ENCODE assay signal across 9 mouse cellular contexts in genomic region chr8:84737608-84738007, GRCm38 (mm10). TPM values are rescaled to one million over a fixed set of nuclear protein-coding genes. Genes with fewer than 3 reads are reported as not detected.
DNase-seq lines count a peak whose midpoint lies in the region; ATAC-seq and TF ChIP-seq lines count a peak whose summit lies in the region.
"Had no signal": no experiment of that assay in that cellular context is flagged by ENCODE, and none has a peak within 500 bp of the region (broad histone marks: within the 10 kb centered on the region; RNA-seq: fewer than 3 reads in every experiment).

No protein-coding gene starts in this region.

- TF ChIP-seq RAD21 in MEL (IDR thresholded peaks at IDR 0.05; ENCODE audit: low read depth, low read length), result peak; percentile 29

- peaks cover 0 to 1% of the 10 kb centered on the region in 2 experiments; a peak in 2 of 4 replicates for H3K36me3 ChIP-seq in MEL (ENCODE audit: control insufficient read depth in 1 of 2, insufficient read depth in 2 of 2, low read length in 2 of 2)
- H3K36me3 ChIP-seq in forebrain, embryonic 13.5 days (ENCODE audit: poor library complexity, severe bottlenecking), result peaks cover 9% of the 10 kb centered on the region
- no peaks in the 10 kb centered on the region for H3K36me3 ChIP-seq in lung, postnatal 0 days (ENCODE audit: insufficient read depth, low read length)

- peak; percentile 32 for ATAC-seq in forebrain, embryonic 13.5 days
- ATAC-seq in lung, postnatal 0 days, result peak; percentile 70

- no peak overlapping the region for H3K9ac ChIP-seq in MEL (ENCODE audit: control insufficient read depth, low read depth, low read length, poor library complexity, severe bottlenecking)
- H3K9ac ChIP-seq in forebrain, embryonic 13.5 days, result peak overlapping the region; percentile 53
- H3K9ac ChIP-seq in lung, postnatal 0 days (replicated peaks; ENCODE audit: low read depth), result 0 out of 2 replicates have a peak overlapping the region, but pooled peaks have one; percentile 2

- peak; percentile 48 to 92 (median 82) for TF ChIP-seq CTCF in MEL (IDR thresholded peaks at IDR 0.05 in 2 of 3, conservative IDR thresholded peaks at IDR 0.05 in 1 of 3; ENCODE audit: control insufficient read depth in 1 of 3, insufficient read depth in 1 of 3, low read depth in 2 of 3, low read length in 3 of 3, poor library complexity in 1 of 3, severe bottlenecking in 1 of 3)
- TF ChIP-seq CTCF in lung, postnatal 0 days (IDR thresholded peaks at IDR 0.05), result peak; percentile 100

- no peak for TF ChIP-seq POLR2A in MEL (IDR thresholded peaks at IDR 0.05; ENCODE audit: control insufficient read depth in 1 of 2, insufficient read depth in 1 of 2, low read depth in 1 of 2, low read length in 2 of 2, poor library complexity in 1 of 2)

- peaks cover 0 to 2% of the 10 kb centered on the region in 2 experiments; a peak in 3 of 4 replicates for H3K4me1 ChIP-seq in MEL (ENCODE audit: control insufficient read depth in 1 of 2, insufficient read depth in 2 of 2, low read length in 2 of 2)
- peaks cover 100% of the 10 kb centered on the region for H3K4me1 ChIP-seq in forebrain, embryonic 13.5 days
- H3K4me1 ChIP-seq in lung, postnatal 0 days (ENCODE audit: insufficient read depth, low read depth, low read length), result peaks cover 37% of the 10 kb centered on the region

- DNase-seq in MEL (ENCODE audit: low read depth, low spot score), result peak; percentile 46
- DNase-seq in cerebellum, adult 11 months, result peak; percentile 83
- DNase-seq in heart, postnatal 14 days, result peak; percentile 81 to 88
- DNase-seq in kidney, postnatal 4 days, result peak; percentile 89 to 93
- DNase-seq in lung, postnatal 0 days (ENCODE audit: low spot score), result peak; percentile 90
- peak; percentile 90 for DNase-seq in retina, embryonic 14.5 days (ENCODE audit: low spot score)
- peak; percentile 81 to 82 for DNase-seq in thymus, postnatal 36 days

- H3K27me3 ChIP-seq in MEL (ENCODE audit: control insufficient read depth in 1 of 2, insufficient read depth in 2 of 2, low read length in 2 of 2), result no peaks in the 10 kb centered on the region
- peaks cover 45% of the 10 kb centered on the region for H3K27me3 ChIP-seq in forebrain, embryonic 13.5 days
- H3K27me3 ChIP-seq in lung, postnatal 0 days (replicated peaks; ENCODE audit: insufficient read depth, low read length), result no peaks in the 10 kb centered on the region

- WGBS in forebrain, embryonic 13.5 days, result under 1% methylated on average over 16 of the region's 16 CpGs
- 8% methylated on average over 16 of the region's 16 CpGs for WGBS in lung, postnatal 0 days

- TF ChIP-seq EP300 in MEL (IDR thresholded peaks at IDR 0.05; ENCODE audit: low read depth in 1 of 2, low read length in 2 of 2), result no peak
- no peak for TF ChIP-seq EP300 in lung, postnatal 0 days (IDR thresholded peaks at IDR 0.05)

- no peaks in the 10 kb centered on the region for H3K79me2 ChIP-seq in MEL (ENCODE audit: control insufficient read depth, insufficient read depth, low read length, poor library complexity)

- intact Hi-C loops in heart, postnatal 14 days (cut with DNase I), result loop anchor here (1.0 to 2.0 kb wide), 2 partner anchors 29 to 73 kb away; no protein-coding TSS in a partner anchor

- H3K9me3 ChIP-seq in MEL (replicated peaks; ENCODE audit: insufficient read depth, low read length), result no peaks in the 10 kb centered on the region
- H3K9me3 ChIP-seq in forebrain, embryonic 13.5 days (replicated peaks), result no peaks in the 10 kb centered on the region
- H3K9me3 ChIP-seq in lung, postnatal 0 days (ENCODE audit: low read length), result no peaks in the 10 kb centered on the region

- no peak overlapping the region for H3K27ac ChIP-seq in MEL (ENCODE audit: control insufficient read depth, low read depth, low read length)
- peak overlapping the region; percentile 74; the same call in 1 of the 2 replicates for H3K27ac ChIP-seq in forebrain, embryonic 13.5 days
- no peak overlapping the region for H3K27ac ChIP-seq in lung, postnatal 0 days (ENCODE audit: low read length)
- H3K27ac ChIP-seq: macrophage had no signal

- peak overlapping the region; percentile 50 for H3K4me2 ChIP-seq in forebrain, embryonic 13.5 days
- H3K4me2 ChIP-seq in lung, postnatal 0 days (replicated peaks; ENCODE audit: low read depth, low read length), result 0 out of 2 replicates have a peak overlapping the region, but pooled peaks have one; percentile 3

- H3K4me3 ChIP-seq in MEL (ENCODE audit: control insufficient read depth in 1 of 2, insufficient read depth in 1 of 2, low read depth in 2 of 2, low read length in 2 of 2), result no peak overlapping the region
- H3K4me3 ChIP-seq in forebrain, embryonic 13.5 days, result peak overlapping the region; percentile 7; the same call in 1 of the 2 replicates
- no peak overlapping the region for H3K4me3 ChIP-seq in lung, postnatal 0 days (ENCODE audit: low read depth, low read length)

TF ChIP-seq in MEL, 35 proteins besides CTCF, POLR2A, EP300 and RAD21:
- TF ChIP-seq SMC3 (IDR thresholded peaks at IDR 0.05; ENCODE audit: low read depth, low read length), result peak; percentile 45
- TF ChIP-seq MAZ (IDR thresholded peaks at IDR 0.05; ENCODE audit: low read depth, low read length), result no peak
- peak; percentile 15; the same call in 1 of the 2 replicates for TF ChIP-seq ZC3H11A (IDR thresholded peaks at IDR 0.05; ENCODE audit: low read depth, low read length)
TF ChIP-seq in MEL: peak in this region for 2.

RNA-seq across cellular contexts. Expression of gene G430095P16Rik, which starts 14.8 kb away (rescaled TPM):
- total RNA-seq in MEL (2012; rRNA removed), result 5.6 and 7.9 TPM in 2 replicates
- 10 to 100 TPM in 1 of 2 experiments, not detected in 1; 17.1 TPM for polyA plus RNA-seq in MEL (2012; ENCODE audit: insufficient read depth in 1 of 2, insufficient read length in 2 of 2, low read depth in 1 of 2, low replicate concordance in 2 of 2, missing spikeins in 1 of 2)
- polyA plus RNA-seq in forebrain, embryonic 13.5 days (2015; fragmentation: Nextera tagmentation; extraction: Ambion mirVana), result 3.7 and 3.8 TPM in 2 replicates
- total RNA-seq in heart, postnatal 14 days (2021), result under 1 TPM; 0.54 to 0.69 TPM
- 2.0 and 2.8 TPM in 2 replicates for polyA plus RNA-seq in lung, postnatal 0 days (2015; fragmentation: Nextera tagmentation; extraction: Ambion mirVana)
- polyA plus RNA-seq: macrophage had no signal

RNA-seq across cellular contexts. Expression of gene Lyl1, which starts 36.4 kb away (rescaled TPM):
- total RNA-seq in MEL (2012; rRNA removed), result 75.5 and 88.7 TPM in 2 replicates
- 100 to 1,000 TPM; 136 to 149 TPM for polyA plus RNA-seq in MEL (2012; ENCODE audit: insufficient read depth in 1 of 2, insufficient read length in 2 of 2, low read depth in 1 of 2, low replicate concordance in 2 of 2, missing spikeins in 1 of 2)
- 1.9 and 2.1 TPM in 2 replicates for polyA plus RNA-seq in forebrain, embryonic 13.5 days (2015; fragmentation: Nextera tagmentation; extraction: Ambion mirVana)
- 1 to 10 TPM; 5.8 to 6.7 TPM for total RNA-seq in heart, postnatal 14 days (2021)
- 11.6 and 13.9 TPM in 2 replicates for polyA plus RNA-seq in lung, postnatal 0 days (2015; fragmentation: Nextera tagmentation; extraction: Ambion mirVana)

RNA-seq across cellular contexts. Expression of gene Nacc1, which starts 49.9 kb away (rescaled TPM):
- total RNA-seq in MEL (2012; rRNA removed), result 42.5 and 45.3 TPM in 2 replicates
- 100 to 1,000 TPM in 1 of 2 experiments, not detected in 1; 106 TPM for polyA plus RNA-seq in MEL (2012; ENCODE audit: insufficient read depth in 1 of 2, insufficient read length in 2 of 2, low read depth in 1 of 2, low replicate concordance in 2 of 2, missing spikeins in 1 of 2)
- polyA plus RNA-seq in forebrain, embryonic 13.5 days (2015; fragmentation: Nextera tagmentation; extraction: Ambion mirVana), result 16.1 and 18.6 TPM in 2 replicates
- total RNA-seq in heart, postnatal 14 days (2021), result 10 to 100 TPM; 35.6 to 40.5 TPM
- 7.1 and 7.4 TPM in 2 replicates for polyA plus RNA-seq in lung, postnatal 0 days (2015; fragmentation: Nextera tagmentation; extraction: Ambion mirVana)

RNA-seq across cellular contexts. Expression of gene Trmt1, which starts 51.5 kb away (rescaled TPM):
- total RNA-seq in MEL (2012; rRNA removed), result 154 and 183 TPM in 2 replicates
- polyA plus RNA-seq in MEL (2012; ENCODE audit: insufficient read depth in 1 of 2, insufficient read length in 2 of 2, low read depth in 1 of 2, low replicate concordance in 2 of 2, missing spikeins in 1 of 2), result 100 to 1,000 TPM in 1 of 2 experiments, not detected in 1; 221 TPM
- 53.5 and 59.1 TPM in 2 replicates for polyA plus RNA-seq in forebrain, embryonic 13.5 days (2015; fragmentation: Nextera tagmentation; extraction: Ambion mirVana)
- 10 to 100 TPM; 32.5 to 35.2 TPM for total RNA-seq in heart, postnatal 14 days (2021)
- polyA plus RNA-seq in lung, postnatal 0 days (2015; fragmentation: Nextera tagmentation; extraction: Ambion mirVana), result 38.4 and 43.4 TPM in 2 replicates
